Mouse (Mus musculus) adrenal gland, postnatal 25 days (tissue): ENCODE measurements around the gene Ly6g5b. TPM values are rescaled to one million over a fixed set of nuclear protein-coding genes. Genes with fewer than 3 reads are reported as not detected.
"Not testable (repeated sequence)": the region's sequence is repeated elsewhere in the genome, so short reads cannot be mapped to it uniquely, and the experiment has no call there.

Experiments
- DNase-seq: peaks from one replicate; pipeline ENCODE4 v3.0.0; 2021; ENCODE audit warnings: mixed read lengths
- total RNA-seq: library from RNA; stranded (reverse); gene quantifications from 2 replicates; pipeline ENCODE4 v1.2.3, GENCODE M21; 2021

Gene Ly6g5b
- total RNA-seq, 1 experiment from 2014 or later, result 0.30 TPM

- no peak for DNase-seq
Measured at GRCm38 (mm10) chr17:35139269-35139668, 24.0 kb upstream of the Ly6g5b start.

- no peak for DNase-seq
Measured at GRCm38 (mm10) chr17:35135591-35136320, 20.5 kb upstream of the Ly6g5b start.

- peak; percentile 93 for DNase-seq
Measured at GRCm38 (mm10) chr17:35134801-35135590, 19.8 kb upstream of the Ly6g5b start, which contains the start of gene Bag6. Bag6 (plus strand) TSS chr17:35135178.

GRCm38 (mm10) chr17:35133517-35133916 is 18.3 kb upstream of the Ly6g5b start:
- no peak for DNase-seq

GRCm38 (mm10) chr17:35132174-35132560 is 16.9 kb upstream of the Ly6g5b start:
- DNase-seq, result no peak

- no peak for DNase-seq
Measured at GRCm38 (mm10) chr17:35131500-35132173, 16.4 kb upstream of the Ly6g5b start, which contains the start of gene Apom. Apom (minus strand) TSS chr17:35132050.

GRCm38 (mm10) chr17:35131038-35131437 is 15.8 kb upstream of the Ly6g5b start:
- no peak for DNase-seq

- no peak for DNase-seq
Measured at GRCm38 (mm10) chr17:35128996-35129395, 13.8 kb upstream of the Ly6g5b start.

GRCm38 (mm10) chr17:35127017-35127416 is 11.8 kb upstream of the Ly6g5b start:
- no peak for DNase-seq

GRCm38 (mm10) chr17:35126206-35126611 is 11.0 kb upstream of the Ly6g5b start, which contains the start of gene D17H6S53E:
D17H6S53E (plus strand) TSS chr17:35126373.
- peak; percentile 81 for DNase-seq

- DNase-seq, result no peak
Measured at GRCm38 (mm10) chr17:35125578-35125977, 10.3 kb upstream of the Ly6g5b start.

- no peak for DNase-seq
Measured at GRCm38 (mm10) chr17:35125081-35125480, 9.9 kb upstream of the Ly6g5b start.

GRCm38 (mm10) chr17:35124261-35124896 is 9.2 kb upstream of the Ly6g5b start:
- not testable (repeated sequence) for DNase-seq

- not testable (repeated sequence) for DNase-seq
Measured at GRCm38 (mm10) chr17:35123287-35123686, 8.1 kb upstream of the Ly6g5b start.

GRCm38 (mm10) chr17:35121871-35122303 is 6.7 kb upstream of the Ly6g5b start, which contains the start of gene Csnk2b:
Csnk2b (minus strand) TSS chr17:35122053.
- peak; percentile 41 for DNase-seq

GRCm38 (mm10) chr17:35121143-35121799 is 6.0 kb upstream of the Ly6g5b start, which contains the start of gene Gpank1:
Gpank1 (plus strand) TSS chr17:35121455.
- peak; percentile 97 for DNase-seq

- DNase-seq, result peak; percentile 59
Measured at GRCm38 (mm10) chr17:35120745-35121142, 5.5 kb upstream of the Ly6g5b start.

- DNase-seq, result no peak
Measured at GRCm38 (mm10) chr17:35111774-35112173, 3.5 kb downstream of the Ly6g5b start.

GRCm38 (mm10) chr17:35108097-35108496 is 7.1 kb downstream of the Ly6g5b start, which contains the start of gene Ly6g5c:
Ly6g5c (plus strand) TSS chr17:35108279.
- no peak for DNase-seq

GRCm38 (mm10) chr17:35106522-35106921 is 8.7 kb downstream of the Ly6g5b start:
- DNase-seq, result no peak

GRCm38 (mm10) chr17:35105740-35106389 is 9.4 kb downstream of the Ly6g5b start:
- no peak for DNase-seq
